Comparison of ENCODE assay signal across 8 mouse cellular contexts in genomic region chr4:58943420-58944205, GRCm38 (mm10). TPM values are rescaled to one million over a fixed set of nuclear protein-coding genes. Genes with fewer than 3 reads are reported as not detected.
A peak's percentile ranks its signal among the peaks of the same experiment; 100 is the strongest.
DNase-seq lines count a peak whose midpoint lies in the region; ATAC-seq and TF ChIP-seq lines count a peak whose summit lies in the region.

Gene Zkscan16, plus strand, starts transcription at chr4:58943628.

- peak within 1 kb of the TSS; percentile 76 for H3K4me2 ChIP-seq in neural tube, embryonic 15.5 days

- no peaks in the 10 kb centered on the region for H3K36me3 ChIP-seq in neural tube, embryonic 15.5 days
- no peaks in the 10 kb centered on the region for H3K36me3 ChIP-seq in testis, adult 2 months (ENCODE audit: control insufficient read depth, insufficient read depth, low read length)

- peak within 1 kb of the TSS; percentile 92 for H3K4me3 ChIP-seq in cerebellum, adult 2 months (replicated peaks; ENCODE audit: insufficient read depth, low read depth, low read length)
- peak within 1 kb of the TSS; percentile 83 for H3K4me3 ChIP-seq in layer of hippocampus, adult 2 months
- peak within 1 kb of the TSS; percentile 72 for H3K4me3 ChIP-seq in neural tube, embryonic 15.5 days (replicated peaks)
- H3K4me3 ChIP-seq in testis, adult 2 months (ENCODE audit: control insufficient read depth, low read depth, low read length) = peak within 1 kb of the TSS; percentile 80

- ATAC-seq in frontal cortex, adult (ENCODE audit: low TSS enrichment) = peak; percentile 86
- ATAC-seq in hematopoietic stem cell, adult 5-6 weeks (replicated peaks in 1 of 2; ENCODE audit: insufficient read depth in 1 of 2, low FRiP score in 2 of 2, low TSS enrichment in 1 of 2, low read depth in 1 of 2, poor library complexity in 2 of 2, severe bottlenecking in 2 of 2) = peak; percentile 42 to 60
- peak; percentile 90 for ATAC-seq in neural tube, embryonic 15.5 days (ENCODE audit: low FRiP score)

- peak within 1 kb of the TSS; percentile 69 for H3K9ac ChIP-seq in neural tube, embryonic 15.5 days (replicated peaks)

- H3K27me3 ChIP-seq in cerebellum, adult 2 months (ENCODE audit: control insufficient read depth, insufficient read depth, low read length) = no peaks in the 10 kb centered on the region
- no peaks in the 10 kb centered on the region; the same call in 1 of the 2 replicates for H3K27me3 ChIP-seq in neural tube, embryonic 15.5 days (replicated peaks)
- H3K27me3 ChIP-seq in testis, adult 2 months (ENCODE audit: control insufficient read depth, insufficient read depth, low read length) = no peaks in the 10 kb centered on the region

- TF ChIP-seq POLR2A in cerebellum, adult 2 months (IDR thresholded peaks at IDR 0.05; ENCODE audit: borderline replicate concordance, insufficient read depth, low read length) = peak; percentile 40; the same call in 1 of the 2 replicates
- TF ChIP-seq POLR2A in testis, adult 2 months (IDR thresholded peaks at IDR 0.05; ENCODE audit: control insufficient read depth, low read depth, low read length) = no peak

- H3K4me1 ChIP-seq in cerebellum, adult 2 months (ENCODE audit: control insufficient read depth, insufficient read depth, low read length) = peaks cover 5% of the 10 kb centered on the region; the same call in 1 of the 2 replicates
- H3K4me1 ChIP-seq in neural tube, embryonic 15.5 days = peaks cover 21% of the 10 kb centered on the region
- peaks cover 8% of the 10 kb centered on the region for H3K4me1 ChIP-seq in testis, adult 2 months (ENCODE audit: control insufficient read depth, insufficient read depth, low read length)

- no peak for TF ChIP-seq CTCF in cerebellum, adult 2 months (IDR thresholded peaks at IDR 0.05; ENCODE audit: borderline replicate concordance, insufficient read depth, low read depth, low read length)
- no peak for TF ChIP-seq CTCF in layer of hippocampus, adult 2 months (conservative IDR thresholded peaks at IDR 0.05)
- TF ChIP-seq CTCF in testis, adult 2 months (IDR thresholded peaks at IDR 0.05; ENCODE audit: control insufficient read depth, insufficient read depth, insufficient replicate concordance, low read depth, low read length) = no peak

- H3K9me3 ChIP-seq in neural tube, embryonic 15.5 days (replicated peaks) = no peaks in the 10 kb centered on the region

- no peak within 1 kb of the TSS; the same call in 1 of the 2 replicates for H3K27ac ChIP-seq in cerebellum, adult 2 months (ENCODE audit: insufficient read depth, low read length)
- H3K27ac ChIP-seq in layer of hippocampus, adult 2 months = peak within 1 kb of the TSS; percentile 84
- peak within 1 kb of the TSS; percentile 80 for H3K27ac ChIP-seq in neural tube, embryonic 15.5 days (replicated peaks)
- no peak within 1 kb of the TSS for H3K27ac ChIP-seq in testis, adult 2 months (ENCODE audit: control insufficient read depth, insufficient read depth, low read depth, low read length)

- under 1% methylated on average over 50 of the region's 50 CpGs for WGBS in cerebellum, adult 2 months
- WGBS in neural tube, embryonic 15.5 days = 2% methylated on average over 50 of the region's 50 CpGs

- peak; percentile 91 for DNase-seq in ES-CJ7 (ENCODE audit: low read depth, low spot score)
- DNase-seq in cerebellum, adult 2 months = peak; percentile 87 to 91
- DNase-seq in layer of hippocampus, adult 2 months (ENCODE audit: low spot score in 2 of 2) = peak; percentile 91 to 93
- DNase-seq in lung, adult 18-20 months = peak; percentile 47 to 57

RNA-seq across cellular contexts. Expression of gene Zkscan16, which starts in this region (rescaled TPM):
- polyA plus RNA-seq in cerebellum, adult 2 months (2012; rRNA removed) = 8.1 and 9.0 TPM in 2 replicates
- not detected in 2 replicates for total RNA-seq in hematopoietic stem cell, adult 5-6 weeks (2017)
- 10 to 100 TPM; 51.3 to 53.1 TPM for total RNA-seq in layer of hippocampus, adult 2 months (2021)
- 1.8 and 2.1 TPM in 2 replicates for polyA plus RNA-seq in neural tube, embryonic 15.5 days (2015; fragmentation: Nextera tagmentation; extraction: Ambion mirVana)
- 0.48 and 0.49 TPM in 2 replicates for polyA plus RNA-seq in testis, adult 2 months (2012; rRNA removed)

Comparison
In these comparisons a context has a peak if more than half of its experiments do, and no peak if none do; other contexts are left out.
1. RNA of gene Zkscan16 (total RNA-seq): 51.3 to 53.1 TPM in layer of hippocampus, adult 2 months; not detected in hematopoietic stem cell, adult 5-6 weeks; every median in the first group is over 10 times any median in the second.
2. Peak in ATAC-seq in hematopoietic stem cell, adult 5-6 weeks; RNA of the gene not detected or under 1 TPM.
3. H3K27ac ChIP-seq: peak in layer of hippocampus, adult 2 months (single experiment) and neural tube, embryonic 15.5 days (single experiment); none in cerebellum, adult 2 months (single experiment) and testis, adult 2 months (single experiment).
4. Peak in every context shown above with its lines, with median percentiles within 50 percentile points of each other: DNase-seq, H3K4me3 ChIP-seq and ATAC-seq.